Mouse (Mus musculus) C2C12 (cell line): ENCODE measurements at regions not wholly inside any gene's neighbourhood (a gene's known extent, or its start where the extent isn't known, plus 50 kb on each side); places are given as distances from the start of the nearest gene placed in this dataset.

Experiments used
- CTCF ChIP-seq: IDR thresholded peaks from one replicate; pipeline ENCODE4 v1.5.1; 2011; ENCODE audit not compliant: control insufficient read depth, insufficient read depth, insufficient read length
- MYOG ChIP-seq: IDR thresholded peaks from one replicate; pipeline ENCODE4 v1.6.1; 2011; ENCODE audit not compliant: control insufficient read depth, insufficient read length; ENCODE audit errors: extremely low read depth

GRCm38 (mm10) chr9:33350258-33350657 lies 714.2 kb downstream of the Ets1 start:
- TF ChIP-seq CTCF (no peak), MYOG (no peak)
